Mouse (Mus musculus): ENCODE measurements at regions not wholly inside any gene's neighbourhood (a gene's known extent, or its start where the extent isn't known, plus 50 kb on each side); places are given as distances from the start of the nearest gene placed in this dataset.
"Not testable (repeated sequence)": the region's sequence is repeated elsewhere in the genome, so short reads cannot be mapped to it uniquely, and the experiment has no call there.

DNA sequence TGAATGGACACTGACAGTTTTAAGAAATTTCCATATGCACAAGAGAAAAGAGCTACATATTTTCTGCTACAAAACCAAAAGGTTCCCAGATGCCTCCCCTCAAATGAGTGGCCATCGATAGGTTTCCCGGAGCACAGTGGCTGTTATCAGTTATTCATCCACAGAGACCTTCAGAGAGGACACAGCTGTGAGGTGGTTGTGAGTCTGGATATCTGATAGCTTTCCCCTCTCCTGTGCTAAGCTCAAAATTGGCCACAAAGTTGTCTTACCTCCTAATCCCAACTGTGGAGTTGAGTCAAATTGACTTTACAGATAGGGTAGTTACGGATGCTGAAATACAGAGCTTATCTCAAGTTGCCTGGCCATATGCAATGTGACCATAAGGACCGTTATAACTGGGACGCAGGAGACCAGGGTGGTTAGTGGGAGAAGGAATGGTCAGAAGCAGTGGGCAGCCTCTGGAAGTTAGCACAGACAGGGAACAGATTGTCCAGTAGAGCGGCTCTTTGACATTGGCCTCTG is 93.3 kb upstream of the Zfp706 start:
- no peaks in the 10 kb centered on the region for H3K27me3 ChIP-seq
- 90% methylated on average over 6 of the region's 6 CpGs for WGBS
- H3K4me2 ChIP-seq = no peak overlapping the region
- H3K9me3 ChIP-seq = no peaks in the 10 kb centered on the region
- peaks cover 5% of the 10 kb centered on the region for H3K4me1 ChIP-seq (replicated peaks)
- no peak overlapping the region for H3K9ac ChIP-seq
- H3K27ac ChIP-seq (replicated peaks) = no peak overlapping the region
- H3K36me3 ChIP-seq = no peaks in the 10 kb centered on the region
- H3K4me3 ChIP-seq = no peak overlapping the region
- ATAC-seq (ENCODE audit: low FRiP score, low read depth) = no peak

DNA sequence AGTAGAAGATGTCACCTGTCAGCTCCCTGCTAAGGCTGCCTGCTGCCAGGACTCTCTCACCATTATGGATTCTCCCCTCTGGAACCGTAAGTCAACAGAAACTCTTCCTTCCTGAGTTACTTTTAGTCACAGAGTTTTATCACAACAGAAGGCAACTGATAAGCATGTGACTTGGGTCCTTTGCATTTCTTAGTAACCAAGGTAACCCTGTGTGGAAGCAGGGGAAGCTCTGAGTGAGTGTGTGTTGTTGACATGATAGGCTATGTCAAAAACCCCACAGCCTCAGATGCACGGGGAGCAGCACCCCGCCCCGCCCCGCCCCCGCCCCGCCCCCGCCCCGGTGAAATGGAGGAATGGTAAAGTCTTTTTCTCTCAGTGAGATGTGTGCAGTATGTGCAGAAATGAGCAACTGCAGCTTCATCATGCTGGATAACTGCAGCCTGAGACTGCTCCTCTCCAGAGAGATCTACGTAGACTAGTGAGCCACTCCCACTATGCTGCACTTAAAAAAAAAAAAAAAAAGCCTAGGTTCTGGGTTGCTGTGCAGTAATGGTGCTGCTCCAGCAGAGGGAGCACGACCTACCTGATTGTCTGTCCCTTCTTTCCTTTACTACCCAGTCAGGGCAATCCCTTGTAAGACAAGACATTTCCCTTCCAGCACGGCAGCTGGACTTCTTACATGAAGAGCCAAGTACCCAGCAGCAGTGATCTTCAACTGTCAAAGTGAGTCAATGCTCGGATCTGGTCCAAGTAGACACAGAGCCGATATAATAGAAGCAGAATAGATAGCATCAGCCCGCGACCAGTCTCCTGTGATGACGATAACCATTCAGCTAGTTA is 92.6 kb upstream of the Zfp706 start:
- Histone ChIP-seq H3K4me2 (peak overlapping the region; percentile 52), H3K27ac (replicated peaks) (no peak overlapping the region), H3K27me3 (no peaks in the 10 kb centered on the region), H3K9me3 (no peaks in the 10 kb centered on the region), H3K4me3 (peak overlapping the region; percentile 30), H3K4me1 (replicated peaks) (peaks cover 5% of the 10 kb centered on the region), H3K9ac (no peak overlapping the region), H3K36me3 (no peaks in the 10 kb centered on the region)
- 38% methylated on average over 17 of the region's 17 CpGs for whole genome bisulfite sequencing
- peak; percentile 94 for ATAC-seq (ENCODE audit: low FRiP score, low read depth)

DNA sequence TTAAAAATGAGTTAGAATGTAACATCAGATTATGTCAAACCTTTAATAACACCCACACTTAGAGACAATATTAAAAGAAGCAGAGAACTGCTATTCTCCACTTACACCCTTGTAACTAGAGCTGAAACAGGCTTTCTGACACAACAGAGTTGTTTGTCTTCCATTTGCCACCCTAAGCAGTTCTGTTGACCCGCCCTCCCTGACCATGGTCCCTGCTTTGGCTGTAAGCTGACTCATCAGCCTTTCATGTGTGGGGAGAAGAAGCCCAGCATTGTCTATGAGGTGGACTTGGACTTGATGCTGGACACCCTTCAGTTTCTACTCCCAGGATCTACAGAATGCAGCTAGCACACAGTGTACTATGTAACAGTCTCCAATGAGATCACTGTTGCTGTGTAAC is 91.6 kb upstream of the Zfp706 start:
- Histone ChIP-seq H3K9ac (no peak overlapping the region), H3K4me3 (no peak overlapping the region), H3K36me3 (no peaks in the 10 kb centered on the region), H3K9me3 (no peaks in the 10 kb centered on the region), H3K4me2 (no peak overlapping the region), H3K27me3 (no peaks in the 10 kb centered on the region), H3K4me1 (replicated peaks) (peaks cover 5% of the 10 kb centered on the region), H3K27ac (replicated peaks) (no peak overlapping the region)
- ATAC-seq (ENCODE audit: low FRiP score, low read depth) = no peak
- WGBS = 97% methylated on average over 1 of the region's 1 CpGs

DNA sequence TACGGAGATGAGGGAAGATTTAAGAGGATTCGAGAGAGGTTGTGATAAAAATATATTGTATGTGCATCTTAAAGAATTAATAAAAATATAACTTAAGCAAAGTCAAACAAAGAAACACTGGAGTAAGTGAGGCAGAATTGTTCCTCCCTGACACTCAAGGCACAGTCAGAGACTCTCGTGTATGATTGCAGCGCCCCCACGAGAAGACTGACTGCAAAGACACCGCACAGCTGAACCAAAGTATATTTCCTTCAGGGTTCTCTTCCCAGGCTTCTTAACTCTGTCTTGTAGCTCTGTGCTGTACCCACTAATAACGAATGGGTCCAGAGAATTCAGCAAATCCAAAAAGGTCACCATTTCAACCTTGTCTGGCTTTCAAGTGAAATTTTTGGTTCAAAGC is 89.9 kb upstream of the Zfp706 start:
- WGBS = 94% methylated on average over 7 of the region's 7 CpGs
- Histone ChIP-seq H3K27ac (replicated peaks) (no peak overlapping the region), H3K9me3 (no peaks in the 10 kb centered on the region), H3K36me3 (no peaks in the 10 kb centered on the region), H3K4me1 (replicated peaks) (peaks cover 5% of the 10 kb centered on the region), H3K4me2 (no peak overlapping the region), H3K9ac (no peak overlapping the region), H3K27me3 (no peaks in the 10 kb centered on the region), H3K4me3 (no peak overlapping the region)
- ATAC-seq (ENCODE audit: low FRiP score, low read depth) = no peak

DNA sequence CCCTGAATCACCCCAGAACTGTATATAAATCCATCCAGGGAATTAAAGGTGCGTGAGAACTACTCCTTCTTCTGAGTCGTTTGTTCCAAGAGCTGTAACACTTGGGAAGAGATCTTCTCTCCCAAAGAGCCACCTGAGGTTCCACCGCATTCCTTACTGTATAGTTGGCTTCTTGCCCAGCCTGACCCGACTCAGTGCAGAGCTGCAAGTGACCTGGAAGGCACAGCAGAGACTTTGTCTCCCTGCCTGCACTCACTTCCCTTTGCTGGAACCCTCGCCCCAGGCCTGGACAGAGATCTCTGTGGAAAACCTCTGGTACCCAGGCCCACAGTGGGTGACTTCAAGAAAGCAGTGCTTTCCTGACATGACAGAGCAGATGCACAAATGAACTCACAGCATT is 83.6 kb upstream of the Zfp706 start:
- not testable (repeated sequence) for H3K4me3 ChIP-seq; H3K27me3 ChIP-seq; H3K27ac ChIP-seq (replicated peaks); H3K4me2 ChIP-seq; H3K36me3 ChIP-seq; ATAC-seq (ENCODE audit: low FRiP score, low read depth); H3K9me3 ChIP-seq; H3K4me1 ChIP-seq (replicated peaks); H3K9ac ChIP-seq
- WGBS = 72% methylated on average over 5 of the region's 5 CpGs

DNA sequence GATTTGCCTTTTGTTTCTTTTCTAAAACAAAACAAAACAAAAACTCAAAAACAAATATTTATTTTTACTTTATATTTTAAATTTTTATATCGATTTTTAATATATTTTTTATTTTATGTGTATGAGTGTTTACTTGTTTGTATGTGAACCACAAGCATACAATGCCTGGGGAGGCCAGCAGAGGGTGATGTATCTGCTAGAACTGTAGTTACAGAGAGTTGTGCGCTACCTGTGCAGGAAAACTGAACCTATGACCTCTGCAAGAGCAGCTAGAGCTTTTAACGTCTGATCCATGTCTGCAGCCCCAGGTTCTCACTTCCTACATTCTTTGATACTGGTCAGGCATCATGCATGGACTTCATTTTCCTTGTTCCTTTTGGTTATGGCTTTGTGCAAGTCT is 76.2 kb upstream of the Zfp706 start:
- H3K9ac ChIP-seq = no peak overlapping the region
- 88% methylated on average over 3 of the region's 3 CpGs for WGBS
- H3K27ac ChIP-seq (replicated peaks) = no peak overlapping the region
- no peak overlapping the region for H3K4me3 ChIP-seq
- ATAC-seq (ENCODE audit: low FRiP score, low read depth) = no peak
- no peak overlapping the region for H3K4me2 ChIP-seq
- H3K36me3 ChIP-seq = no peaks in the 10 kb centered on the region
- no peaks in the 10 kb centered on the region for H3K9me3 ChIP-seq
- no peaks in the 10 kb centered on the region for H3K4me1 ChIP-seq (replicated peaks)
- H3K27me3 ChIP-seq = no peaks in the 10 kb centered on the region

DNA sequence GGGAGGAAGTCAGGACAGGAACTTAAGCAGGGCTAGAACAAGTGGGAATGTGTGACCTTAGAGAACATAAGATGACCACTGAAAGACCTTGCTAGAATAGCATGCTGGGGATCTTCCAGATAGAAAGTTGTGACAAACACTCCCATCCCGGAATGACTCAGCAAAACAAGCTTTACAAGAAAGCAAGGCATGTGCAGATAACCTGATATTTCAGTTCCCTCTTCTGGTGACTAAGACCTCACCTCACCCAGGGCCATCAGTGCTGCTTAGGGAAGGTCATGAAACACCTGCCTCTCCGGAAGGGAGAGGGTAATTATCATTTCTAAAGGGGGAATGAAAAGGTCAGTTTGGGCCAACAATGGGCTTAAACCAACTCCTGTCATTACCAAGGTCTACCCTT is 74.3 kb upstream of the Zfp706 start:
- no peaks in the 10 kb centered on the region for H3K36me3 ChIP-seq
- H3K27me3 ChIP-seq = no peaks in the 10 kb centered on the region
- H3K27ac ChIP-seq (replicated peaks) = no peak overlapping the region
- H3K4me3 ChIP-seq = no peak overlapping the region
- 62% methylated on average over 2 of the region's 2 CpGs for WGBS
- ATAC-seq (ENCODE audit: low FRiP score, low read depth) = no peak
- no peaks in the 10 kb centered on the region for H3K9me3 ChIP-seq
- H3K4me2 ChIP-seq = no peak overlapping the region
- no peak overlapping the region for H3K9ac ChIP-seq
- H3K4me1 ChIP-seq (replicated peaks) = no peaks in the 10 kb centered on the region

DNA sequence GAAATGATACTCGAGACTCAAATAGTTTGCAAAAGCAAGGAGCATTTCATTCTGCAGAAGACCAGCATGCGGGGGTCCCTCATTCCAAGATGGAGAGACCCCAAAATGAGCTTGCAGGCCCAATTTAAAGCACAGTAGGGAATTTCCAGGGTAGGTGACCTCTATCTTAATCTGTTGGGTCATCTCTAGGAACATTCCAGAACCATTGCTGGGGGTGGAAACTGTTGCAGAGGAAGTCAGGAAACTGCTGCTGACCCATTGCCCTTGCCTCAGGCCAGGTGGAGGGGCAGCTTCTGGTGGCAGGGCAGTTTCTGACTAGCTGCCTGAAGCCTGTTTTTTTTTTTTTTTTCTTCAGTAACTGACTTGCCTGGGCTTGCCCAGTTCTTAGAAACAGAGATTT is 73.4 kb upstream of the Zfp706 start:
- no peak overlapping the region for H3K4me3 ChIP-seq
- no peaks in the 10 kb centered on the region for H3K27me3 ChIP-seq
- H3K27ac ChIP-seq (replicated peaks) = no peak overlapping the region
- no peaks in the 10 kb centered on the region for H3K9me3 ChIP-seq
- no peaks in the 10 kb centered on the region for H3K36me3 ChIP-seq
- H3K9ac ChIP-seq = no peak overlapping the region
- no peak for ATAC-seq (ENCODE audit: low FRiP score, low read depth)
- WGBS = 92% methylated on average over 2 of the region's 2 CpGs
- H3K4me1 ChIP-seq (replicated peaks) = no peaks in the 10 kb centered on the region
- no peak overlapping the region for H3K4me2 ChIP-seq

DNA sequence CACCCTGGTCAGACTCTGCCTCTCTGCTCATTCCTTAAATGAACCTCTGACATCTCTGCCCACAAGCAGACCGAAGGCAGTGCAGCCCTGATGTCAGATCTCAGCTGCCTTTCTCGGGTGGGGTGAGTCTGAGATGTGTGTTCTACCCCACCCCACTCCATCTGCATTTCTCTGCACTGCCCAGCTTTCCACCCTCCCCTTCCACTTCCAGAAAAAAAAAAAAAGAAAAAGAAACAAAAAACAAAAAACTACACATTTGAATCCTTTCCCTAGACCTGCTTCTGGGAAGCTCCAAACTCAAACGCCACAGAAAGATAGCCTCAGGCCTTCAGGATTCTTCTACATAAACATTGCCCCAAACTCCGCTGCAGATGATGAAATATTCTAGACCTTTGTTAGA is 72.8 kb upstream of the Zfp706 start:
- 97% methylated on average over 4 of the region's 4 CpGs for WGBS
- Histone ChIP-seq H3K27ac (replicated peaks) (no peak overlapping the region), H3K4me3 (no peak overlapping the region), H3K27me3 (no peaks in the 10 kb centered on the region), H3K4me1 (replicated peaks) (no peaks in the 10 kb centered on the region), H3K36me3 (no peaks in the 10 kb centered on the region), H3K9ac (no peak overlapping the region), H3K9me3 (no peaks in the 10 kb centered on the region), H3K4me2 (no peak overlapping the region)
- ATAC-seq (ENCODE audit: low FRiP score, low read depth) = no peak

DNA sequence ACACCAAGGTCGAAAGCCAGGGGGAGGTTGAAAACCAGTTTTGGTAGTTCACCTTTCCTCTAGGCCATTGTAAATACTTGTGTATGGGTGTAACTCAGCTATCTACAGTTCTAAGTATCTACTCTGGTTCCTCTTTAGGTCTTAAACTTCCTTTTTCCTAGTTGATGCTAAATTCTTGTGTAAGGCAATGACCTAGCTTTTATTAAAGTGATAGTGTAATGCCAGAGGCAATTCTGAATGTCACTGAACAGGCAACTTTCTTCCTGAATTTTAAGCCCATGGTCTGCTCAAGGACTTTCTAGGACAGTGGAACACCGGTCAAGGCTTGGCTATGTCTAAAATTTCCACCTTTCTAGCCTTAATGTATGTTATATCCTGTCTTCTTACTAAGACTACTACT is 66.6 kb upstream of the Zfp706 start:
- WGBS = 93% methylated on average over 2 of the region's 2 CpGs
- H3K27ac ChIP-seq (replicated peaks); H3K4me1 ChIP-seq (replicated peaks); H3K9ac ChIP-seq; H3K4me2 ChIP-seq; ATAC-seq (ENCODE audit: low FRiP score, low read depth); H3K9me3 ChIP-seq; H3K36me3 ChIP-seq; H3K27me3 ChIP-seq; H3K4me3 ChIP-seq: not testable (repeated sequence)

DNA sequence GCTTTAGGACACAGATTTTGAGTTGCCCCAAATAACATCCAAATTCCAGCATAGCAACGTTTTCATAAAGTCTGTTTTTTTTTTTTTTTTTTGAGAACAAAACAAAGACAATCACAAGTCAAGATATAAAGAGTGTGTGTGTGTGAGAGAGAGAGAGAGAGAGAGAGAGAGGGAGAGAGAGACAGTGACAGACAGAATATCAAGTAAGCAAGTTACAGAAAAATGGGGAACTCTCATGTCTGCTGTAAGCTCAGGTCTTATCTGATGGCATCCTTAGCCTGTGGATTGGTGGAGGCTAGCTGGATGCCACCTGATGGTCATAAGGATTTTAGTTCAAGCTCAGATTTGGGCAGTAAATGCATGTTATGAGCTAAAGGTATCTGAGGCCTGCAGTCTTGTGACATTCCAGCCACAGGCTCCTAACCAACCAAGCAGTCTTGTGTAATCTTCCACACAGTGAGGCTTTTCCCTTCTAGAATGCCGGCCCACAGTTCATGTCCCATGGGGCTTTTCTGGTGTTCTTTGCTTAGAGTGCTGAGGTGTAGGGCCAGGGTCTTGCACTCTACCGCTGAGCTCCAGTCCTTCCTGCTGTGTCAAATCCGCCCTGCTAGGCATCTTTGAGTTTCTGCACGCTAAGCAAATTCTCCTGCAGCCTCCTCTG is 64.8 kb upstream of the Zfp706 start:
- Histone ChIP-seq H3K4me3 (no peak overlapping the region), H3K36me3 (no peaks in the 10 kb centered on the region), H3K27me3 (no peaks in the 10 kb centered on the region), H3K4me2 (no peak overlapping the region), H3K9ac (no peak overlapping the region), H3K4me1 (replicated peaks) (no peaks in the 10 kb centered on the region), H3K27ac (replicated peaks) (no peak overlapping the region), H3K9me3 (no peaks in the 10 kb centered on the region)
- ATAC-seq (ENCODE audit: low FRiP score, low read depth) = no peak
- 85% methylated on average over 5 of the region's 5 CpGs for WGBS

DNA sequence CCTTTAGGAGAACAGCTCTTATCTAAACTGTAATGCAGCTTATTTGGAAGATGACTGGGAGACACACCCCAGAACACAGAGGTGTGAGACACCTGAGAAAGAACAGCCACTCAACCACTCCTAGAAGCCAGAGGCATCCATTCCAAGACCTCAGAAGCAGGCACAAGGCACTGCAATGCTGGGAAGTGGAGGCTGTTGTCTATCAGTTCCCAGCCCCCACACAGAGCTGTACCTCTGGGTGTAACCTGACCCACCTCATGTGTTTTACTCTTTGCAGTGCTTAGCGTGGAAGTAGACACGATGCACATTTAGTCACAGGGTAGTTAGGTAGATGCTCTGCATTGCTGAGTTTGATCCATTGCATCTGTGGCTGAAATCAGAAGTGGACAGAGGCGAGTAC is 62.6 kb upstream of the Zfp706 start:
- no peaks in the 10 kb centered on the region for H3K4me1 ChIP-seq (replicated peaks)
- no peaks in the 10 kb centered on the region for H3K9me3 ChIP-seq
- H3K36me3 ChIP-seq = no peaks in the 10 kb centered on the region
- no peaks in the 10 kb centered on the region for H3K27me3 ChIP-seq
- ATAC-seq (ENCODE audit: low FRiP score, low read depth) = no peak
- no peak overlapping the region for H3K9ac ChIP-seq
- H3K4me3 ChIP-seq = no peak overlapping the region
- H3K27ac ChIP-seq (replicated peaks) = no peak overlapping the region
- no peak overlapping the region for H3K4me2 ChIP-seq
- 83% methylated on average over 3 of the region's 3 CpGs for WGBS
